Mouse (Mus musculus) small intestine, adult 2 months (tissue): Measurements from ENCODE around the gene Rpl4. TPM values are rescaled to one million over a fixed set of nuclear protein-coding genes. Genes with fewer than 3 reads are reported as not detected.
A peak's percentile ranks its signal among the peaks of the same experiment; 100 is the strongest.
"Not testable (repeated sequence)": the region's sequence is repeated elsewhere in the genome, so short reads cannot be mapped to it uniquely, and the experiment has no call there.

Experiments used
- H3K27ac ChIP-seq: fragments of 200-500 bp; 2 replicates; pipeline ENCODE4 v1.5.1; 2012; ENCODE audit warnings: low read depth, low read length, control low read depth, inconsistent platforms; ENCODE audit not compliant: insufficient read depth
- H3K27me3 ChIP-seq: fragments of 200-500 bp; 2 replicates; pipeline ENCODE4 v1.6.1; 2012; ENCODE audit warnings: mild to moderate bottlenecking, moderate library complexity, low read length, inconsistent platforms; ENCODE audit not compliant: control insufficient read depth, insufficient read depth
- H3K36me3 ChIP-seq: fragments of 200-500 bp; 2 replicates; pipeline ENCODE4 v1.6.1; 2012; ENCODE audit warnings: mild to moderate bottlenecking, low read length, control low read depth, inconsistent platforms; ENCODE audit not compliant: control insufficient read depth, insufficient read depth
- H3K4me1 ChIP-seq: fragments of 200-500 bp; 2 replicates; pipeline ENCODE4 v1.6.1; 2012; ENCODE audit warnings: low read length, inconsistent platforms, mixed read lengths; ENCODE audit not compliant: control insufficient read depth, insufficient read depth, insufficient read length
- H3K4me3 ChIP-seq: fragments of 200-500 bp; 2 replicates; pipeline ENCODE4 v1.5.1; 2012; ENCODE audit warnings: low read depth, mild to moderate bottlenecking, control low read depth, inconsistent platforms, low read length, moderate library complexity
- CTCF ChIP-seq: fragments of 200-500 bp; IDR thresholded peaks from 2 replicates; pipeline ENCODE4 v1.5.1; 2012; ENCODE audit warnings: low read depth, mild to moderate bottlenecking, control low read depth, inconsistent platforms, low read length, moderate library complexity, mixed read lengths; ENCODE audit not compliant: insufficient replicate concordance, insufficient read length; ENCODE audit errors: extremely low read depth
- POLR2A ChIP-seq: fragments of 200-500 bp; IDR thresholded peaks from 2 replicates; pipeline ENCODE4 v1.6.1; 2012; ENCODE audit warnings: low read depth, mild to moderate bottlenecking, control low read depth, inconsistent platforms, low read length, moderate library complexity
- WGBS: fragments of 180-500 bp; shearing (Covaris S2); methylation state at CpG from one replicate; pipeline ENCODE4 v1.1.7; 2018; 5-methylcytosine and 5-hydroxymethylcytosine counted together
- polyA plus RNA-seq: library from polyadenylated mRNA; depleted of rRNA; stranded (reverse); fragments of >200 nt; gene quantifications from 2 replicates; pipeline ENCODE4 v1.2.3, GENCODE M21; 2012

Rpl4 gene
- polyA plus RNA-seq, 1 experiment = 189 TPM

GRCm38 (mm10) chr9:64178610-64178973 lies 5.4 kb downstream of the Rpl4 start:
- TF ChIP-seq CTCF = no peak
- TF ChIP-seq POLR2A = no peak
- peak overlapping the region; percentile 87 for H3K27ac ChIP-seq
- H3K4me1 ChIP-seq = peaks cover 3% of the 10 kb centered on the region; the same call in 1 of the 2 replicates
- H3K27me3 ChIP-seq = no peaks in the 10 kb centered on the region
- 31% methylated on average over 3 of the region's 3 CpGs for WGBS
- peaks cover 49% of the 10 kb centered on the region for H3K36me3 ChIP-seq
- no peak overlapping the region for H3K4me3 ChIP-seq

GRCm38 (mm10) chr9:64178974-64179646 lies 5.9 kb downstream of the Rpl4 start, which contains the start of gene Snapc5:
Snapc5 (plus strand) TSS chr9:64179274.
- under 1% methylated on average over 35 of the region's 35 CpGs for WGBS

GRCm38 (mm10) chr9:64183295-64183694 lies 10.1 kb downstream of the Rpl4 start:
- H3K27me3 ChIP-seq, H3K4me1 ChIP-seq, H3K27ac ChIP-seq, H3K4me3 ChIP-seq: not testable (repeated sequence)
- WGBS = 91% methylated on average over 5 of the region's 5 CpGs
- peaks cover 43% of the 10 kb centered on the region for H3K36me3 ChIP-seq

More at GRCm38 (mm10) chr9:64178974-64179646, 5.9 kb downstream of the Rpl4 start, which contains the start of gene Snapc5:
- Histone ChIP-seq H3K4me3 (peak within 1 kb of the TSS; percentile 84), H3K27ac (peak within 1 kb of the TSS; percentile 87), H3K27me3 (no peaks in the 10 kb centered on the region), H3K4me1 (peaks cover 3% of the 10 kb centered on the region; the same call in 1 of the 2 replicates), H3K36me3 (peaks cover 50% of the 10 kb centered on the region)
- TF ChIP-seq CTCF (peak; percentile 45; the same call in 1 of the 2 replicates), POLR2A (peak; percentile 83)

- WGBS = 93% methylated on average over 5 of the region's 5 CpGs
- Histone ChIP-seq H3K27ac (no peak overlapping the region), H3K27me3 (no peaks in the 10 kb centered on the region), H3K4me1 (peaks cover 3% of the 10 kb centered on the region; the same call in 1 of the 2 replicates), H3K36me3 (peaks cover 42% of the 10 kb centered on the region), H3K4me3 (no peak overlapping the region)
- TF ChIP-seq POLR2A = no peak
- no peak for TF ChIP-seq CTCF
Measured at GRCm38 (mm10) chr9:64184166-64184840, 11.1 kb downstream of the Rpl4 start.

GRCm38 (mm10) chr9:64193879-64194278 lies 20.7 kb downstream of the Rpl4 start:
- peaks cover 13% of the 10 kb centered on the region for H3K4me1 ChIP-seq
- no peak overlapping the region for H3K4me3 ChIP-seq
- 76% methylated on average over 1 of the region's 1 CpGs for WGBS
- H3K36me3 ChIP-seq = peaks cover 31% of the 10 kb centered on the region
- H3K27ac ChIP-seq = peak overlapping the region; percentile 46
- H3K27me3 ChIP-seq = no peaks in the 10 kb centered on the region
- TF ChIP-seq CTCF (no peak), POLR2A (no peak)

- Histone ChIP-seq H3K4me3 (no peak overlapping the region), H3K36me3 (peaks cover 26% of the 10 kb centered on the region), H3K27ac (no peak overlapping the region), H3K27me3 (no peaks in the 10 kb centered on the region), H3K4me1 (peaks cover 20% of the 10 kb centered on the region)
- 88% methylated on average over 4 of the region's 4 CpGs for WGBS
- TF ChIP-seq POLR2A = no peak
- no peak for TF ChIP-seq CTCF
Measured at GRCm38 (mm10) chr9:64195554-64195953, 22.4 kb downstream of the Rpl4 start.

- WGBS = 90% methylated on average over 8 of the region's 8 CpGs
- H3K27ac ChIP-seq = no peak overlapping the region
- H3K27me3 ChIP-seq = no peaks in the 10 kb centered on the region
- peaks cover 20% of the 10 kb centered on the region for H3K4me1 ChIP-seq
- H3K36me3 ChIP-seq = peaks cover 13% of the 10 kb centered on the region
- H3K4me3 ChIP-seq = no peak overlapping the region
- TF ChIP-seq POLR2A (no peak), CTCF (no peak)
Measured at GRCm38 (mm10) chr9:64197524-64197923, 24.3 kb downstream of the Rpl4 start.
